Mouse (Mus musculus) cerebellum, postnatal 4 days (tissue): ENCODE data around the gene Rapgef2.

ENCODE experiments used
- DNase-seq, 2 experiments: peaks; one replicate each; pipeline ENCODE4 v3.0.0; 2022; ENCODE audit warnings: low spot score in 2 of 2, mixed read lengths in 1 of 2

Rapgef2 gene

GRCm38 (mm10) chr3:79283976-79284375 lies 2.3 kb downstream of the Rapgef2 start:
- DNase-seq: no peak

GRCm38 (mm10) chr3:79283031-79283430 lies 3.3 kb downstream of the Rapgef2 start:
- no peak for DNase-seq

DNA sequence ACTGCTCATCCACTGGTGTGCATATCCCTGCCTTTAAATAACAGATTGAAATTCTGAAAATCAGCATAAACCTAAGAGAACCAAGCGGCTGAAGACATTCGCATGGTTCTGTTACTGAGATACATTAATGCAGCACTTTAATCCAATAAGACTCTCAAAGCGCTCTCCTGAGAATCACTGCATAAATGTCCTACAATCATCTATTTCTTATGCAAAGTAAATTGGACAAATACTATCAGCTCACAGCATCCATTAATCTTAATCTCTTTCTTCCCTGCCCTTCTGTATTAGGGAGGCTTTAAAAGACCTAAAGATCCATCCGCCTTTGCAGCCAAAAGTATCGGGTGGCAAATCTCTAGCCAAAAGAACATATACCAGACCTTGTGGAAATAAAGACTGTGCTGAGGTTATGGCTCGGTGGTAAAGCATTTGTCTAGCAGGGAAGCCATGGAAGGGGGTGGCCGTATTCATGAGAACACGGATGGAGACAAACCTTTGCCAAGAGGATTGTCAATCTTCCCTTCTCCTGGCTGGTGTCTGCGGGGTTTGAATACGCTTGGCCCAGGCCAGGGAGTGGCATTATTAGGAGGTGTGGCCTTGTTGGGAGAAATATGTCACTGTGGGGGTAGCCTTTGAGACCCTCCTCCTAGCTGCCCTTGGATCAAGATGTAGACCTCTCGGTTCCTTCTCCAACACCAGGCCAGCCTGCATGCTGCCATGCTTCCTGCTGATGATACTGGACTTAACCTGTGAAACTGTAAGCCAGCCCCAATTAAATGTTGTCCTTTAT lies 10.3 kb downstream of the Rapgef2 start:
- no peak for DNase-seq

DNA sequence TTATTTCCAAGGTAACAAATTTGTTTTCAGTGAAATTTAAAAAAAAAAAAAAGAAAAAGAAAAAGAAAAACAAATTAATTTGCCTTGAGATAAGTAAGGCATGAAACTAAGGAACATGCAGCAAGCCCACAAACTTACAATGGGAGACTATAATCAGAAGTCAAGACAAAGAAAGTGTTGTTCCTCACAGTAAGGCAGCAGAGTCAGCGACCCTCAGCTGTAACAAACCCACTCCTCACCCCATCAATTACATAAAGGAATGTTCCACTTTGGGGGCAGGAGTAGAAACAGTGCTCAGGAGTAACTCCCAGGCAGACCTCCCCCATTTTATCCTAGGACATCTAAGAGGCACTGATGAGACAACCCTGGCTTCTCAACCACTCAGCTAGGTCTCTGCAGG lies 13.0 kb downstream of the Rapgef2 start:
- DNase-seq: no peak

GRCm38 (mm10) chr3:79272939-79273338 lies 13.4 kb downstream of the Rapgef2 start:
- DNase-seq: no peak

- no peak for DNase-seq
These were observed 15.2 kb downstream of the Rapgef2 start for GRCm38 (mm10) chr3:79270980-79271555.

DNA sequence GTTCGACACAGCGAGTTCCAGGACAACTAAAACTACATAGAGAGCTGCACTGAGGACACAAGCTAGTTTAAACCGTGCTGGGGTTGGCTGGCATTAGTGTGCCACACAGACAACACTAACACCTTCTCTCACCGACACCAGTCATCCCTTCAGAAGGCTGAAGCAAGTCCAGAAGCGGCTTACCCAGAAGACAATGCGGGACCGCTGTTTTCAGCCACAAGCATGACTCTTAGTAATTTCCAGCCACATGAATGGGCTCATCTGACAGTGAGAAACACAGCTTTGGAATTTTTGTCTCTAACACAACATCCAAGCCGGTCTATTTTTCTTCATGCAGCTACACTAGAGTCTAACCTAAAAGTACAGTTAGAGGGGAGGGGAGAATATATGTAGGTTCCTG lies 16.4 kb downstream of the Rapgef2 start:
- no peak for DNase-seq

- no peak for DNase-seq
These were observed 19.3 kb downstream of the Rapgef2 start for GRCm38 (mm10) chr3:79266976-79267375.

- DNase-seq: no peak
These were observed 24.5 kb downstream of the Rapgef2 start for GRCm38 (mm10) chr3:79261816-79262316.

- no peak for DNase-seq
These were observed 32.3 kb downstream of the Rapgef2 start for GRCm38 (mm10) chr3:79254023-79254422.

GRCm38 (mm10) chr3:79253416-79253815 lies 32.9 kb downstream of the Rapgef2 start:
- no peak for DNase-seq

GRCm38 (mm10) chr3:79252921-79253394 lies 33.4 kb downstream of the Rapgef2 start:
- no peak for DNase-seq

- no peak for DNase-seq
These were observed 36.4 kb downstream of the Rapgef2 start for GRCm38 (mm10) chr3:79249955-79250354.

DNA sequence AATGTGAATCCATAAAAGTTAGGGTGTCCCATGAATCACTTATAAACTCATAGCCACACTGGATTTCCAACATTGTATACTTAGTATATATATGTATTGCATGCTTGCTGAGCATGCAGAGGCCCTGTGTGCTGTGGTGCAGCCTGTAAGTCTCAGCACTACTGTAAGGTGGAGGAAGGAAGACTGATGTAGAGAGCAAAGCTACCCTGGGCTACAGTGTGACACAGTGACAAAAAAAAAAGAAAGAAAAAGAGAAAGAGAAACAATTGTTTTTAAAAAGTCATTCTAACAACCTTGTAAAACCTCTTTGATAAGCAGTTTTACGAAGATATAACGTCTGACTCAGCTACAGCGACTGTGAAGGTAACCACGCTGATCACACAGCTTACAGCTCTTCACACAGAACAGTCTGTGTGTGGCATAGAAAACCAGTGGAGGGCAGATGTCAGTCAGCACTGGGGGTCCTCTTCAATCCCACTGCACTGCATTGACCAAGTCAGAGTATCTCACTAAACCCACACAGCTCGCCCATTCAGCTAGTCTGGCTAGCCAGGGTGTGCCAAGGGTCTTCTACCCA lies 37.6 kb downstream of the Rapgef2 start:
- no peak for DNase-seq

DNA sequence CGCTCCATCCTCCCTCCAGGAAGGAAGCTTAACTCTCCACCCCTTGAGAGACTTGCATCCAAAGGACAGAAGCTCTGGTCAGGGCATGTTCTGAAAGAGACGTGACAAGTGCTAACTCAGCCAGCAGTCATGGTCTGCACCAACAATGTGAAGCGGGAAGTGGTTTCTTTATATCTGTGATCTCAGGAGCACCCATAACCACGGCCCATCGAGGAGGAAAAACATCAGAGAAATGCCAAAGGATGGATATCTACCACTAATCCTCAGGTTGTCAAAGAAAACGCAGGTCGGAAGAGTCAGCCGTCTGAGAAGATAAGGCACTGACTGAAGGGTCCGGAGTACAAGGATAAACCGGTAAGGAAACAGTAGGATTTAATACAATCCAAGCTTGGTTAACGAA lies 38.1 kb downstream of the Rapgef2 start:
- DNase-seq: no peak

DNA sequence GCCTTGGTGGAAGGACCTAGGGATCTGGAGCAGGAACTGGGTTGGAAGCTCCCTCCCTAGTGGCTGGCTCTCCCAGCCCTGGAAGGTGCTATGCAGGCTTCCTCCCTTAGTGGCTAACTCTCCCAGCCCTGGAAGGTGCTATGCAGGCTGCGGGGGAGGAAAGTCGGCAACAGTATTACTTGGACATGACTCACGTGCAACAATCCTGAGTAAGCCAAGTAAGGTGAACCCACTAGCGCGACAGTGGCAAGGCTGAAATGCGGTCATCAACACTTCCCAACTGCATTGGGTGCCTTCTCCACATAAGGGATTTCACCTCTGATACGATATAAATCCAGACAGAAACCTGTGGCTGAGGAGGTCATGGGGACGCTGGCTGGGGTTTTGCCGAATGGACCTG lies 42.0 kb downstream of the Rapgef2 start:
- no peak for DNase-seq

GRCm38 (mm10) chr3:79242922-79243705 lies 43.2 kb downstream of the Rapgef2 start:
- no peak for DNase-seq

DNA sequence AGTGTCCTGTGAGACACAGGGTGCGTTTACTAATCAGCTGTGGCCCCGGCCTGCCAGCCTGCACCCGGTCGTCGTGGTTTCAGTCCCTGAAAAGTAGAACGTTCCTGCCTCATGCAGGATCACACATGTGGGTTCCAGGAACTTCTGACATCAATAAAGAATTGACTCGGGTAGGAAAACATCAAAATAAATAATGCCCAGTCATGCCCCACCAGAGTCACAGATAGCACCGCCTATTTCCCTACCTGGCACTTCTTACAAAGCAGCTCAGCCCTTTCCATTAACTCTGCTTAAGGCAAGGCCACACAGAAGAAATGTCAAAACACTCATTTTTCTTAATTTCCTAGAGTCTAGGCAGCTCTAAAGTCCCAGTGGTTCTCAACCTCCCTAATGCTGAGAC lies 44.0 kb downstream of the Rapgef2 start:
- no peak for DNase-seq

DNA sequence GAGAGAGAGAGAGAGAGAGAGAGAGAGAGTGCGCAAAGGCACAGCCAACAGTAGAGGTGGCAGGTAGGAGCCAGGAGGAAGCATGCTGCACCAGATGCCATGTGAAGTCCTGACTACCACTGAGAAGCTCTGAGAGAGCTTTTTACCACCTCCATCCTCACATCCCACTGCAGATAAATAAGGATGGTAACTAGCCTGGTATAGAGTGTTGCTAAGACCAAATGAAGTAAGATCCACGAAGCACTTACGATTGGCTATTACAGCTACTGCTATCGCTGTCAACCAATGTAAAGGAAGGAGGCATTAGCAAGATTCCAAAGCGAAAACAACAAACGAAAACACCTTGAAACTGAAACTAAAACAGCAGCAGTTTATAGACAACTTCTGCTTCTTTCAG lies 47.3 kb downstream of the Rapgef2 start:
- no peak for DNase-seq

GRCm38 (mm10) chr3:79238456-79239065 lies 47.8 kb downstream of the Rapgef2 start:
- DNase-seq: no peak

- no peak for DNase-seq
These were observed 48.5 kb downstream of the Rapgef2 start for GRCm38 (mm10) chr3:79237619-79238342.
